Mouse (Mus musculus): ENCODE data around the gene Wdr20. TPM values are rescaled to one million over a fixed set of nuclear protein-coding genes. Genes with fewer than 3 reads are reported as not detected.

The Wdr20 gene
- polyA plus RNA-seq, 1 experiment from 2014 or later = 33.5 TPM

DNA sequence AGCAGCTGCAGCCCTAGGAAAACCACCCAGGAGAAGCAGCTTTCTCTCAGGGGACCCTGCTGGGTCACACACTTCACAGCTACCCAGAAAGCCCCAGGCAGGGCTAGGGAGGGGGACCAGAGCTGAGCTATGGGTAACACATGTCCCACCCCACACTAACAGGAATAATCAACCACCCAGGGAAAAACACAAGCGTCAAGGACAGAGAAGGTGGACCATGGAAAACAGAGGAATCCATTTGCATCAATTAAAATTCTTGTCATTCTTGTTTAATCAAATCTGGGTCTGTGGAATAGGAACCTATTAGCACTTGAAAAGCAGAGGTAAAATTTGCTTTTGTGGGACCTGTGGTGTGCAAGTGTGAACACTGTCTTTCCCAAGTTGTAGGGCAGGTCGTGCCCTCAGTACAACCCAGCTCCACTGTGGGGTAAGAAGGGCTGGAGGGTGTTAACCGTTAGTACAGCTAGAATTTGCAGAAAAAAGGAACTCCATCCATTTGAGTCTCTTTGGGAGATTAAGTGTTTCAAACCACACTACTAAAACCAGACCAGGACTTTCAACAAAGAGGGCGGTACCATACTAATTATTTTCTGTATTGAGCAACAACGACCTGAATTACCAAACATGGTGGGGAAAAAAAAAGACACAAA lies 99.6 kb downstream of the Wdr20 start:
- Histone ChIP-seq H3K4me2 (replicated peaks) (no peak overlapping the region), H3K27ac (replicated peaks) (peak overlapping the region; percentile 73), H3K4me1 (peaks cover 28% of the 10 kb centered on the region), H3K9me3 (no peaks in the 10 kb centered on the region), H3K36me3 (no peaks in the 10 kb centered on the region), H3K4me3 (no peak overlapping the region), H3K27me3 (no peaks in the 10 kb centered on the region), H3K9ac (replicated peaks) (0 out of 2 replicates have a peak overlapping the region, but pooled peaks have one; percentile 10)
- 8% methylated on average over 5 of the region's 5 CpGs for WGBS
- peak; percentile 81 for ATAC-seq (replicated peaks)

DNA sequence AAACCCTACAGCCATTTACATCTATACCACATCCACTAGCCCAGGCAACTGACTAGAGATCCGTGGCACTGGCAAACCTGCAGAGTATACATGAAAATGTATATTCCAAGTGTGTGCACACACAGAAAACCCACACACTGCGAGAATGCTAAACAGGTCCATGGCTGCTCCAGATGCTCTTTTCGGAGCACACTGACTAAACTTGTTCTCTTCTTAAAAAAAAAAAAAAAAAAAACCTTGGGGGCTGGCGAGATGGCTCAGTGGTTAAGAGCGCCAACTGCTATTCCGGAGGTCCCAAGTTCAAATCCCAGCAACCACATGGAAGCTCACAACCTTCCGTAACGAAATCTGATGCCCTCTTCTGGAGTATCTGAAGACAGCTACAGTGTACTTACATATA lies 100.1 kb downstream of the Wdr20 start:
- 69% methylated on average over 8 of the region's 8 CpGs for WGBS
- Histone ChIP-seq H3K4me1 (peaks cover 28% of the 10 kb centered on the region), H3K36me3 (no peaks in the 10 kb centered on the region), H3K4me3 (no peak overlapping the region), H3K9ac (replicated peaks) (no peak overlapping the region), H3K27ac (replicated peaks) (peak overlapping the region; percentile 73), H3K9me3 (no peaks in the 10 kb centered on the region), H3K27me3 (no peaks in the 10 kb centered on the region), H3K4me2 (replicated peaks) (no peak overlapping the region)
- ATAC-seq (replicated peaks) = no peak

DNA sequence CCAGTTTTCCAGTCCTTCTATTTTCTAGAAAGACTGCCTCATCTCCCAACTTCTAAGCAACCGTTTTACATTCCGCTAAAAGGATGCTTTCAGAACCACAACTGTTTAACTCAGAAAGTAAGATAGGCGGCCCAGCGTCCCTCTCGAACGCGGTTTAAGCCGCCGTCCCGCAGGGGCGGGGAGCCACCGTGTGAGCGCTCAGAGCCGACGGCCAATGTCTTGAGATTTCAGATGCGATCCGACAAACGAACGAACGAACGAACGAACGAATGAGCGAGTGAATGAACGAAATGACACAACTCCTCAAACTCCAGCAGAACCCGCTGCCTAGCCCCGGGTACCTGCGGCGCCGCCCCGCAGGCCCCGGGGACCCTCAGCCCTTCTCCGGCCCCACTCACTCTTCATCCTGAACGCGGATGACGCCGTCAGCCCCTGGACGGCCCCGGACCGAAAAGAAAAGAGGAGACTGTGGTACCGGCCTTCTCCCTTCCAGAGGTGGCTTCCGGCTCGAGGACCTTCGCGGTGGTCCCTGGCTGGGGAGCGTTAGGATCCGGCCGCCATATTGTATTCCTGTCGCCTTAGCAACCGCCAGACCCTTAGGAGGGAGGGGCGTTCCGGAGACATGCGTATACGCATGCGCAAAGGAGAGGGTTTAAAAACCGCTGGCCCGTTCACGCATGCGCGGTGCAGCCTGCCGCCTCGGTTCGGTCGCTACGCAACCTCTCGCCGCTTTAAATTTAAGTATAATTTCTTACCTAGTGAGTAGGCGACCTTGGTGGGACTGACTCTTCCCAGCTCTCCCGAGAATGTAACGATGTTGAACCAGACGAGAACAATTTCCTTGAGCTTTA lies 102.8 kb downstream of the Wdr20 start, which contains the start of gene Mok:
Gene Mok, minus strand, starts transcription at position 592 of the 851 bp plus-strand sequence.
- Histone ChIP-seq H3K36me3 (no peaks in the 10 kb centered on the region), H3K27me3 (peaks cover 15% of the 10 kb centered on the region), H3K4me1 (peaks cover 45% of the 10 kb centered on the region), H3K4me3 (peak within 1 kb of the TSS; percentile 69), H3K4me2 (replicated peaks) (peak within 1 kb of the TSS; percentile 54), H3K27ac (replicated peaks) (0 out of 2 replicates have a peak within 1 kb of the TSS, but pooled peaks have one; percentile 13), H3K9ac (replicated peaks) (peak within 1 kb of the TSS; percentile 55), H3K9me3 (no peaks in the 10 kb centered on the region)
- WGBS = under 1% methylated on average over 71 of the region's 71 CpGs
- peak; percentile 83 for ATAC-seq (replicated peaks)

- no peaks in the 10 kb centered on the region for H3K9me3 ChIP-seq
- no peak for ATAC-seq (replicated peaks)
- no peak overlapping the region for H3K4me2 ChIP-seq (replicated peaks)
- WGBS = 64% methylated on average over 5 of the region's 5 CpGs
- H3K27ac ChIP-seq (replicated peaks) = no peak overlapping the region
- H3K4me1 ChIP-seq = peaks cover 37% of the 10 kb centered on the region
- peaks cover 22% of the 10 kb centered on the region for H3K27me3 ChIP-seq
- no peaks in the 10 kb centered on the region for H3K36me3 ChIP-seq
- no peak overlapping the region for H3K4me3 ChIP-seq
- no peak overlapping the region for H3K9ac ChIP-seq (replicated peaks)
Measured at GRCm38 (mm10) chr12:110841731-110842493, 104.2 kb downstream of the Wdr20 start.

DNA sequence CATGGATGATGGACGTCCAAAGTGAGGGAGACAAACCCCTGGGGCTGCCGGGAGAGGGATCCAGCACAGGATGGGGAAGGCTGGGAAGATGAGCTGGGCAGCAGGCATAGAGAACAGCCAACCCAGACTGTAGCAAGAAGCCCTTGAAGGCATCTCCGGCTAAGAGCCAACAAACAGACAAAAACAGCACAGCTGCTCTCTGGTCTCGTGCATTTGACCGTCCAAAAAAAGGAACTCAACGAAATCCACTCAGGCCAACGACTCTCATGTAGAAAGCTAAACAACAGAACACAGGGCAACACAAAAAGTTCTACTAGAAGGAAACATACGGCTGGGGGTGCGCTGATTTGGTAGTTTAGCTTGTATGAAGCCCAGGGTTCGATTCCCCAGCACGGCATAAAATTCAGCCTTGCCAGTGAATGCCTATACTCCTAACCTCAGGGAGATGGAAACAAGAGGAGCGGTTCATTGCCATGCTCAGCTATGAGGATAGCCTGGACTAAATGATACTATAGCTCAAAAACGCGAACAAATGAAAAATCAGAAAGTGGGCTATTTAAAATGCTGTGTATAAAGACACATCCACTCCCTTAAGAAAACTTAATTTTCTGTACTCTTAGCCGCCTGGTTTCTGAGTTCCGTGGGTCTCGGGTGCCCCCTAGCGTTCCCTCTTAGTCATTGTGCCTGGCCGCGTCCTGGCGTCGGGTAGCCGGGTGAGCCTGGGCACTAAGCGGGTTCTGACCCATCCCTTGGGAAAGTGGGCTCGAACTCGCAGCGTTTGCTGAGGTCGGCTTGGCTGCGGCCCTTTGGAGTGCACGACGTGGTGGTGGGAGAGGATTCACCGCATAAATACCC lies 105.7 kb downstream of the Wdr20 start:
- H3K9ac ChIP-seq (replicated peaks) = peak overlapping the region; percentile 40

GRCm38 (mm10) chr12:110844227-110845130 lies 106.7 kb downstream of the Wdr20 start:
- Histone ChIP-seq H3K4me3 (peak overlapping the region; percentile 42), H3K9ac (replicated peaks) (peak overlapping the region; percentile 40), H3K27ac (replicated peaks) (no peak overlapping the region), H3K4me2 (replicated peaks) (peak overlapping the region; percentile 50), H3K9me3 (no peaks in the 10 kb centered on the region), H3K36me3 (no peaks in the 10 kb centered on the region), H3K4me1 (peaks cover 28% of the 10 kb centered on the region), H3K27me3 (peaks cover 28% of the 10 kb centered on the region)
- no peak for ATAC-seq (replicated peaks)
- WGBS = 1% methylated on average over 42 of the region's 42 CpGs

More for the DNA sequence above, 105.7 kb downstream of the Wdr20 start:
- H3K4me3 ChIP-seq = peak overlapping the region; percentile 42
- no peaks in the 10 kb centered on the region for H3K9me3 ChIP-seq
- H3K4me1 ChIP-seq = peaks cover 28% of the 10 kb centered on the region
- no peak overlapping the region for H3K27ac ChIP-seq (replicated peaks)
- peak overlapping the region; percentile 50 for H3K4me2 ChIP-seq (replicated peaks)
- no peak for ATAC-seq (replicated peaks)
- WGBS = 17% methylated on average over 32 of the region's 32 CpGs
- H3K36me3 ChIP-seq = no peaks in the 10 kb centered on the region
- peaks cover 27% of the 10 kb centered on the region for H3K27me3 ChIP-seq

- Histone ChIP-seq H3K4me1 (peaks cover 23% of the 10 kb centered on the region), H3K9ac (replicated peaks) (peak overlapping the region; percentile 30; the same call in 1 of the 2 replicates), H3K4me2 (replicated peaks) (peak overlapping the region; percentile 50), H3K4me3 (peak overlapping the region; percentile 42), H3K27me3 (peaks cover 28% of the 10 kb centered on the region), H3K27ac (replicated peaks) (no peak overlapping the region), H3K9me3 (no peaks in the 10 kb centered on the region), H3K36me3 (no peaks in the 10 kb centered on the region)
- peak; percentile 51 for ATAC-seq (replicated peaks)
- under 1% methylated on average over 36 of the region's 36 CpGs for WGBS
Measured at GRCm38 (mm10) chr12:110845131-110845880, 107.6 kb downstream of the Wdr20 start.

DNA sequence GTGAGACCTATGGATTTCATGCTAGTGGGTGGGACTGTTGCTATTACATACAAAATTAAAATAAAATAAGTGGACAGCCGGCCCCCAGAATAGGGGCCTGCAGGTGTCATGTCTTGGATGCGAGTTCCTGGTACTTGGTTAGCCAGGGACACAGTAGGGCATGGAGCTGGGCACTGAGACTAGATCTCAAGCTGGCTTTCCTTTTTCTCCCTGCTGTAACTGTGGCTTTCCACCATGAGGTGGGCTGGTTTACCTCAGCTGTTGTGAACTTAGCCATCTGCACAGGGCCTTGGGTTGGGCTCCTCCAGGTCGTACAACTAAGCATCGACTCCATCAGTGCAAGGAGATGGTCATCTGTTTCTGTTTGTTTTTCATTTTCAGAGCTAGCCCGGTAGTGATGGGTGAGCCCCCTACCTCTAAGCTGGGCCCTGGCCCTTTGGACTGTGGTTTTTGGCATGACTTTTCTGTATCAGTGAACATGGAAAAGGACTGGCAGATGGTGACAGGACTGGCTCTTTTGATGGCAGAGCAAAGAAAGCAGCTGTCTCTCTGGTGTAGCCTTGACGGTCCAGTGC lies 108.5 kb downstream of the Wdr20 start:
- H3K9me3 ChIP-seq = no peaks in the 10 kb centered on the region
- ATAC-seq (replicated peaks) = no peak

DNA sequence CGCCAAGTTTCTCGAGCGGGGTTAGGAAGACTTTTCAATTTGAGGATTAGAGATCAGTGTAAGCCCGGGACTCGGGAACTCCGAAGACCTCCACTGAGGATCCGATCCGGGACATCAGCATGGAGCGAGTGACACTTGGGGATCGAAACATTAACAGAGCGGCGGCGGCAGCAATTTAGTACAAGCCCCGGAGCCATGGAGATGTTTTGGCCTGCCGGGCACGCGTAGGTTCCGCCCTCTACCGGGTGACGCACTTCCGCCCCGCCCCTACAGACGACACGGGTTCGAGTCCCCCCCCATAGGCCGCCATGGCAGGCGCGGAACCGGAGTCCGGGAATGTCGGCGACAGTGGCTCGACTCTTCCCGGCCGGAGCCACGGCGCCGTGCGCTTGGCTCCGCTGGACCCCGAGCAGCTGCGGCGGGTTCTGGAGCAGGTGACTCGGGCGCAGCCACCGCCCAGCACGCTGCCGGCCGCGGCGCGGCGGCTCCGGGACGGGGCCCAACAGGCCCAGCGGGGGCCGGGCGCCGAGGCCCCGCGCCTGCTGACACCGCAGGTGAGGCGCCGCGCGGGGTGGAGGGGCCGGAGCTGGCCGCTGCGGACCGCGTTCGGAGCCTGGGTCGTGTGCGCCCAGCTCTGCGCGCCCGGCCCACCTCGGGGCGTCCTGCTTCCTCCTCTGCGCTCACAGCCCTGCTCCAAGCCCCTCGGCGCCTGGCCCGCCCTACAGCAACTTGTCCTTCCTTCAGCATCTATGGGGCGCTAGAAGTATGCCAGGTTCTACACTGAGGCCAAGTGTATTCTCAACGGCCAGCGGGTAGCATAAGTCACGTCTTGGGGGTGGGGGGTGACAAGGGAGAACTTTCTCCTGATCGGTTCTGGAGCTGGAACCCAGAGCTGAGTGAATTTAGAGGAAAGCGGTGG lies 112.5 kb downstream of the Wdr20 start, which contains the start of gene Zfp839:
Gene Zfp839, plus strand, starts transcription at position 244 of the 919 bp plus-strand sequence.
- peak; percentile 81 for ATAC-seq (replicated peaks)
- Histone ChIP-seq H3K9ac (replicated peaks) (peak within 1 kb of the TSS; percentile 69), H3K4me2 (replicated peaks) (peak within 1 kb of the TSS; percentile 73), H3K36me3 (no peaks in the 10 kb centered on the region), H3K4me1 (peaks cover 16% of the 10 kb centered on the region), H3K9me3 (no peaks in the 10 kb centered on the region), H3K4me3 (peak within 1 kb of the TSS; percentile 78), H3K27me3 (peaks cover 15% of the 10 kb centered on the region; the same call in 1 of the 2 replicates), H3K27ac (replicated peaks) (peak within 1 kb of the TSS; percentile 24; the same call in 1 of the 2 replicates)
- under 1% methylated on average over 88 of the region's 89 CpGs for WGBS

More for the DNA sequence above, 108.5 kb downstream of the Wdr20 start:
- Histone ChIP-seq H3K4me3 (no peak overlapping the region), H3K4me1 (peaks cover 29% of the 10 kb centered on the region), H3K36me3 (no peaks in the 10 kb centered on the region), H3K4me2 (replicated peaks) (peak overlapping the region; percentile 50; the same call in 1 of the 2 replicates), H3K27ac (replicated peaks) (no peak overlapping the region), H3K27me3 (peaks cover 28% of the 10 kb centered on the region), H3K9ac (replicated peaks) (no peak overlapping the region)
- 67% methylated on average over 6 of the region's 6 CpGs for WGBS

Data from forebrain, embryonic 15.5 days (tissue).